Comparison of ENCODE assay signal across 1 mouse cellular context in the genomic region with DNA sequence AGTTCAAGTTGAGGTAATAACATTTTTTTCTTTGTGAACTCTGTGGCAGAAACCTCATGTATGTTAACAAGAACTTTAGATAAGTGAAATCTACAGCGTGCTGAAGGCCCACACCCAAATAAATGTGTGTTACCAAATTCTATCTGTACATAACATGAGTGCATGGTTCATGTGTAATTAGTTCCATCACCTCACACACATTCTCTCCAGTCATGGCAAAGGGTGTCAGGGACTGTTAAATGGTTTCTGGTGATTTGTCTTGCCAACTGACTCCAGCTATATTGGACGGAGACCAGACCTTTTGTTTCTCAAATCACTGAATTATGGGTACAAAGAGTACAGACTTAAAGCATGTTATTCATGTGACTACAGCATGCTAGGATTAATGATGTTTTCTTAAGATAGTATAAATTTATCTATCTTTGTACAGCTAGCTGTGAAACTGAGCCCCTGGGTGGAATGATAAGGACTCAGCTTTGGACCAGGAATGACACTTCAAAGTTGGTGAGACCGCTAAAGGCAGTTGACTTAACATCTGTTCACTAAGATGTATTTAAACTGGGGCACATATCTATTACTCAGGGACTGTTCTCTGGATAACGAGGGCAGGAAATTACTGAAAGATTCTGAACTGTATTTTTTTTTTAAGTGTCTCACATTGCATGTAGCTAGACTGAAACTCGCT.
TF ChIP-seq lines count a peak whose summit lies in the region.

No protein-coding gene starts in this region.

TF ChIP-seq in MEL, 35 proteins besides CTCF, POLR2A, EP300 and RAD21 (continued from another document):
- TF ChIP-seq SIN3A (IDR thresholded peaks at IDR 0.05; ENCODE audit: low read length) (peak; percentile 52), MXI1 (IDR thresholded peaks at IDR 0.05; ENCODE audit: low read depth, low read length) (no peak), ELF1 (IDR thresholded peaks at IDR 0.05; ENCODE audit: low read depth, low read length) (no peak), KAT2A (conservative IDR thresholded peaks at IDR 0.05; ENCODE audit: low read depth, low read length) (no peak), E2F4 (IDR thresholded peaks at IDR 0.05; ENCODE audit: borderline replicate concordance, low read depth, low read length) (no peak), ZMIZ1 (IDR thresholded peaks at IDR 0.05; ENCODE audit: low read depth, low read length) (no peak), CHD2 (IDR thresholded peaks at IDR 0.05; ENCODE audit: low read length) (no peak), RCOR1 (IDR thresholded peaks at IDR 0.05; ENCODE audit: low read depth, low read length) (peak; percentile 66; the same call in 1 of the 2 replicates), USF1 (IDR thresholded peaks at IDR 0.05; ENCODE audit: low read depth, low read length) (0 out of 2 replicates have a peak, but pooled peaks have one; percentile 9), JUND (IDR thresholded peaks at IDR 0.05; ENCODE audit: low read depth, low read length) (no peak), MAX (IDR thresholded peaks at IDR 0.05; ENCODE audit: low read length) (peak; percentile 63; the same call in 1 of the 2 replicates), ZC3H11A (IDR thresholded peaks at IDR 0.05; ENCODE audit: low read depth, low read length) (0 out of 2 replicates have a peak, but pooled peaks have one; percentile 5), POLR2AphosphoS2 (IDR thresholded peaks at IDR 0.05; ENCODE audit: low read length) (no peak), ZKSCAN1 (IDR thresholded peaks at IDR 0.05; ENCODE audit: low read depth, low read length) (no peak), NRF1 (IDR thresholded peaks at IDR 0.05; ENCODE audit: insufficient read depth, low read depth, low read length, poor library complexity, severe bottlenecking) (no peak), BHLHE40 (IDR thresholded peaks at IDR 0.05; ENCODE audit: borderline replicate concordance, low read depth, low read length) (peak; percentile 46; the same call in 1 of the 2 replicates), CHD1 (IDR thresholded peaks at IDR 0.05; ENCODE audit: low read depth, low read length) (no peak), TAL1 (IDR thresholded peaks at IDR 0.05; ENCODE audit: low read length) (peak; percentile 74), TBP (IDR thresholded peaks at IDR 0.05; ENCODE audit: low read depth, low read length) (0 out of 2 replicates have a peak, but pooled peaks have one; percentile 4), MYC (IDR thresholded peaks at IDR 0.05; ENCODE audit: low read depth, low read length) (0 out of 2 replicates have a peak, but pooled peaks have one; percentile 47), HCFC1 (IDR thresholded peaks at IDR 0.05; ENCODE audit: low read depth, low read length) (no peak), ZNF384 (IDR thresholded peaks at IDR 0.05; ENCODE audit: low read depth, low read length) (peak; percentile 86)
